Mouse (Mus musculus): ENCODE results near the gene Vcl. TPM values are rescaled to one million over a fixed set of nuclear protein-coding genes. Genes with fewer than 3 reads are reported as not detected.

Vcl gene
- polyA plus RNA-seq, 1 experiment from 2014 or later, result 14.3 TPM

DNA sequence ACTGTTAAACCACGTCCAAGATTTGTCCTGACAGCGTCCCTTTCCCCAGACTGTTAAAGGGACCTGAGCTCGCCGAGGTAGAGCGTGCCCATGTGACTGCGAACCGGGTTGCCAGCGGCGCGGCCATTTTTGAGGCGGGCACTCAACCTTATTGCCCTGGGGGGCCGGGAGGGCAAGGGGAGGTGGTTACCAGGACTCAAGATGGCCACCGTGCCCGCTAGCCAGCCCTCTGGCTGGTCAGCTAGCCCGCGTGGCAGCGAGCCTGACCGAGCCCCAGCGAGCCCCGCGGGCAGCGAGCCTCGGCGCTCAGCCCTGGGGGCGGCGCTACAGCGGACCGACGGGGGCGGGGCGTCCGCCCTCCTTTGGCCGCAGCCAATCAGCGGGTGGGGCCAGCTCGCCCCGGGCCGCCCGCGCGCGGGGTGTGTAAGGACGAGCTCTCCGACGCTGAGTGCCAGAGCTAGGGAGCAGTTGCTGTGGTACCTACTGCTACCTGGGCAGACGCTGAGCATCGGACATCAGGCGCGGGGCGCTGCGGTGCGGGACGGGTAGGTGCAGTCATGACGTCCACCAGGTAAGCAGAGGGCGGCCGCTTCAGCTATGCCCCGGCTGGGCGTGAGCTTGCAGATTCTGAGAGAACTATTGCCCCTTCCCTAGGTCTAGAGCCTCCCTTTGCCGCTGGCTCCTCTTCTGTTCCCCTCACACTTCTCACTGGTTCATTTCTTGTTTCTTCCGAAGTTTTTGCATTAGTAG, 146.7 kb downstream of the Vcl start:
- Histone ChIP-seq H3K4me1 (ENCODE audit: control insufficient read depth, insufficient read depth, low read length) (peaks cover 4% of the 10 kb centered on the region), H3K9me3 (ENCODE audit: control insufficient read depth, low read length) (no peaks in the 10 kb centered on the region), H3K27ac (replicated peaks; ENCODE audit: low read depth, low read length) (peak overlapping the region; percentile 74), H3K36me3 (ENCODE audit: control insufficient read depth, insufficient read depth, low read length) (no peaks in the 10 kb centered on the region), H3K9ac (replicated peaks; ENCODE audit: low read length) (peak overlapping the region; percentile 72), H3K27me3 (ENCODE audit: control insufficient read depth, insufficient read depth, low read length) (no peaks in the 10 kb centered on the region), H3K4me2 (ENCODE audit: low read length) (peak overlapping the region; percentile 64), H3K4me3 (replicated peaks; ENCODE audit: low read depth, low read length) (peak overlapping the region; percentile 56)
- DNase-seq, result peak; percentile 95
- WGBS, result under 1% methylated on average over 58 of the region's 59 CpGs
- ATAC-seq (ENCODE audit: low FRiP score, low TSS enrichment), result peak; percentile 96

GRCm38 (mm10) chr14:21076501-21077194, 147.4 kb downstream of the Vcl start:
- DNase-seq (no peak), ATAC-seq (ENCODE audit: low FRiP score, low TSS enrichment) (peak; percentile 36)
- peak overlapping the region; percentile 56 for H3K4me3 ChIP-seq (replicated peaks; ENCODE audit: low read depth, low read length)
- no peaks in the 10 kb centered on the region for H3K9me3 ChIP-seq (ENCODE audit: control insufficient read depth, low read length)
- H3K36me3 ChIP-seq (ENCODE audit: control insufficient read depth, insufficient read depth, low read length), result no peaks in the 10 kb centered on the region
- H3K4me2 ChIP-seq (ENCODE audit: low read length), result peak overlapping the region; percentile 64
- 54% methylated on average over 7 of the region's 7 CpGs for WGBS
- no peaks in the 10 kb centered on the region for H3K27me3 ChIP-seq (ENCODE audit: control insufficient read depth, insufficient read depth, low read length)
- H3K4me1 ChIP-seq (ENCODE audit: control insufficient read depth, insufficient read depth, low read length), result peaks cover 4% of the 10 kb centered on the region
- H3K27ac ChIP-seq (replicated peaks; ENCODE audit: low read depth, low read length), result no peak overlapping the region
- peak overlapping the region; percentile 72 for H3K9ac ChIP-seq (replicated peaks; ENCODE audit: low read length)

GRCm38 (mm10) chr14:21077939-21078338, 148.7 kb downstream of the Vcl start:
- no peak overlapping the region for H3K9ac ChIP-seq (replicated peaks; ENCODE audit: low read length)
- DNase-seq (no peak), ATAC-seq (ENCODE audit: low FRiP score, low TSS enrichment) (no peak)
- 87% methylated on average over 4 of the region's 4 CpGs for WGBS
- H3K27me3 ChIP-seq (ENCODE audit: control insufficient read depth, insufficient read depth, low read length), result no peaks in the 10 kb centered on the region
- no peak overlapping the region for H3K27ac ChIP-seq (replicated peaks; ENCODE audit: low read depth, low read length)
- peaks cover 4% of the 10 kb centered on the region for H3K4me1 ChIP-seq (ENCODE audit: control insufficient read depth, insufficient read depth, low read length)
- no peak overlapping the region for H3K4me3 ChIP-seq (replicated peaks; ENCODE audit: low read depth, low read length)
- H3K36me3 ChIP-seq (ENCODE audit: control insufficient read depth, insufficient read depth, low read length), result no peaks in the 10 kb centered on the region
- H3K9me3 ChIP-seq (ENCODE audit: control insufficient read depth, low read length), result no peaks in the 10 kb centered on the region
- no peak overlapping the region for H3K4me2 ChIP-seq (ENCODE audit: low read length)

GRCm38 (mm10) chr14:21078511-21078910, 149.3 kb downstream of the Vcl start:
- ATAC-seq (ENCODE audit: low FRiP score, low TSS enrichment) (no peak), DNase-seq (no peak)
- no peak overlapping the region for H3K27ac ChIP-seq (replicated peaks; ENCODE audit: low read depth, low read length)
- H3K4me1 ChIP-seq (ENCODE audit: control insufficient read depth, insufficient read depth, low read length), result peaks cover 4% of the 10 kb centered on the region
- H3K9ac ChIP-seq (replicated peaks; ENCODE audit: low read length), result no peak overlapping the region
- H3K4me3 ChIP-seq (replicated peaks; ENCODE audit: low read depth, low read length), result no peak overlapping the region
- no peaks in the 10 kb centered on the region for H3K27me3 ChIP-seq (ENCODE audit: control insufficient read depth, insufficient read depth, low read length)
- no peaks in the 10 kb centered on the region for H3K36me3 ChIP-seq (ENCODE audit: control insufficient read depth, insufficient read depth, low read length)
- H3K4me2 ChIP-seq (ENCODE audit: low read length), result no peak overlapping the region
- no peaks in the 10 kb centered on the region for H3K9me3 ChIP-seq (ENCODE audit: control insufficient read depth, low read length)

GRCm38 (mm10) chr14:21082823-21083222, 153.6 kb downstream of the Vcl start:
- DNase-seq (no peak), ATAC-seq (ENCODE audit: low FRiP score, low TSS enrichment) (no peak)
- Histone ChIP-seq H3K4me3 (replicated peaks; ENCODE audit: low read depth, low read length) (no peak overlapping the region), H3K4me2 (ENCODE audit: low read length) (no peak overlapping the region), H3K9ac (replicated peaks; ENCODE audit: low read length) (no peak overlapping the region), H3K36me3 (ENCODE audit: control insufficient read depth, insufficient read depth, low read length) (no peaks in the 10 kb centered on the region), H3K27me3 (ENCODE audit: control insufficient read depth, insufficient read depth, low read length) (no peaks in the 10 kb centered on the region), H3K27ac (replicated peaks; ENCODE audit: low read depth, low read length) (no peak overlapping the region), H3K4me1 (ENCODE audit: control insufficient read depth, insufficient read depth, low read length) (no peaks in the 10 kb centered on the region), H3K9me3 (ENCODE audit: control insufficient read depth, low read length) (no peaks in the 10 kb centered on the region)
- WGBS, result 70% methylated on average over 1 of the region's 1 CpGs

Other genes starting within 250 kb of the Vcl start
- gene Fut11, start 234.4 kb upstream of the Vcl start, polyA plus RNA-seq (2014; fragmentation: Nextera tagmentation; extraction: Ambion mirVana), result 17.9 and 22.2 TPM in 2 replicates
- gene Chchd1, start 226.4 kb upstream of the Vcl start, polyA plus RNA-seq (2014; fragmentation: Nextera tagmentation; extraction: Ambion mirVana), result 188 and 214 TPM in 2 replicates
- 47.7 and 57.3 TPM in 2 replicates for gene Zswim8, start 221.8 kb upstream of the Vcl start, polyA plus RNA-seq (2014; fragmentation: Nextera tagmentation; extraction: Ambion mirVana)
- 14.5 and 20.5 TPM in 2 replicates for gene Ndst2, start 194.8 kb upstream of the Vcl start, polyA plus RNA-seq (2014; fragmentation: Nextera tagmentation; extraction: Ambion mirVana)
- gene Camk2g, start 135.3 kb upstream of the Vcl start, polyA plus RNA-seq (2014; fragmentation: Nextera tagmentation; extraction: Ambion mirVana), result 122 and 129 TPM in 2 replicates
- 0.15 and 0.62 TPM in 2 replicates for gene Plau, start 92.7 kb upstream of the Vcl start, polyA plus RNA-seq (2014; fragmentation: Nextera tagmentation; extraction: Ambion mirVana)
- 88.6 and 112 TPM in 2 replicates for gene Ap3m1, start 123.1 kb downstream of the Vcl start, polyA plus RNA-seq (2014; fragmentation: Nextera tagmentation; extraction: Ambion mirVana)
- gene Adk, start 123.2 kb downstream of the Vcl start, polyA plus RNA-seq (2014; fragmentation: Nextera tagmentation; extraction: Ambion mirVana), result 34.1 and 37.9 TPM in 2 replicates